Mouse (Mus musculus) C2C12 (cell line): ENCODE measurements around the gene Mrrf.

ENCODE experiments used
- CTCF ChIP-seq: IDR thresholded peaks from one replicate; pipeline ENCODE4 v1.5.1; 2011; ENCODE audit not compliant: control insufficient read depth, insufficient read depth, insufficient read length
- MAX ChIP-seq: IDR thresholded peaks from one replicate; pipeline ENCODE4 v1.6.1; 2011; ENCODE audit warnings: mild to moderate bottlenecking, control low read depth

DNA sequence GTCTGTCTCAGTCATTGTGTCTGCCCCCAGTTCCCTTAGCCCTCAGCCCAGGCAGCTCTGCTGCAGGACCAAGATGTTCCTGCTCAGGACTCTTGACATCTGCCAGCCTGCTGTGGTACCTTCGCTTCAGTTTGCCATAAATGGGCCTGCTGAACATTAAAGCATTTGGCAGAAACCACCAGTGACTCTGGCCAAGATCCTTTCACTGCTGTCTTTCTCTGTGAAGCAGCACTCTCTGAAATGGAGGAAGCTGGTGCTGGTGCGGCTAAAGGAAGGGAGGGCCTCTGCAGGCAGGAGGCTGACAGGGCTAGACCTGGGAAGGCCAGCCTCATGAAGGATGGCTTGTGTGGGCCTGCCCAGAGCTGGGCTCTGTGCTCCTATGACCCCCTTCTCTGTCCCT is 47.1 kb downstream of the Mrrf start:
- TF ChIP-seq CTCF (no peak), MAX (no peak)
